In the genomic region with DNA sequence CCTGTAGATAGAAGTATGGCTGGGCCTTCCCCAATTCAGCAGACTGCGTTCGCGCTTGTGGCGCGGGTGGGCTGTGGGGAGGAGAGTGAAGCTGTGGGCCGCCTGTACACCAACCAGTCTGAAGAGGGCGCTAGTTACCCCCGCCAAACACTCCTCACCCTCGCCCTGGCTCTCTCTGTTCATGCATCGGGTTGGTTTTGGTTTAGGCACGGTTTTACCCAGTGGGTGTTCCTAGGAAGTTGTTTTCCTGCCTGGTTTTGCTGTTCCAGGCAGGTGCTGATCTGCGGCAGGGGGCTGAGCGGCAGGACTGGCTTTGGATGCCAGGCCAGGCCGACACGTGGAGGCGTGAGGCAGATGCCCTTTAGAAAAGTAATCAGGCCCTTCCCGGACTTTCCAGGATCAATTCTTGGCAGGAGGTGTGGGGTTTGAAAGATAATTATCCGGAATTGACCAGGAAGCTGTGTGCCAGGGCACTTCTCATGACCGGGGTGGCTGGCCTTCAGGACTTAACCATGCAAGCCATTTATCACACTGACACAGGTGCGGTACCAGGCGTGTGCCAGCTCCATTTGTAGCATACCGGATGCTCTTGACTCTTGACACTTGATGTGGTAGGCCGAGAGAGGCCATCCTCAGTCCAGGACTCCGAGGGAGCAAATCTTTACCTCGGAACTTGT, we compare ENCODE assay signal across 8 mouse cellular contexts. TPM values are rescaled to one million over a fixed set of nuclear protein-coding genes. Genes with fewer than 3 reads are reported as not detected.
A peak's percentile ranks its signal among the peaks of the same experiment; 100 is the strongest.
DNase-seq lines count a peak whose midpoint lies in the region; ATAC-seq and TF ChIP-seq lines count a peak whose summit lies in the region.

No protein-coding gene starts in this region.

- peaks cover 27% of the 10 kb centered on the region for H3K4me1 ChIP-seq in heart, embryonic 16.5 days (ENCODE audit: control insufficient read depth, insufficient read depth, low read length)
- peaks cover 10% of the 10 kb centered on the region for H3K4me1 ChIP-seq in liver, adult 2 months (ENCODE audit: control insufficient read depth, insufficient read depth, low read length)
- H3K4me1 ChIP-seq in midbrain, embryonic 15.5 days, result peaks cover 28% of the 10 kb centered on the region
- H3K4me1 ChIP-seq in testis, adult 2 months (ENCODE audit: control insufficient read depth, insufficient read depth, low read length), result peaks cover 18% of the 10 kb centered on the region

- no peak overlapping the region for H3K27ac ChIP-seq in heart, embryonic 16.5 days (ENCODE audit: low read length)
- peak overlapping the region; percentile 27 for H3K27ac ChIP-seq in liver, adult 2 months (replicated peaks; ENCODE audit: insufficient read depth, low read depth, low read length)
- peak overlapping the region; percentile 81 for H3K27ac ChIP-seq in midbrain, embryonic 15.5 days
- no peak overlapping the region for H3K27ac ChIP-seq in testis, adult 2 months (ENCODE audit: control insufficient read depth, insufficient read depth, low read depth, low read length)

- no peaks in the 10 kb centered on the region for H3K9me3 ChIP-seq in heart, embryonic 16.5 days (replicated peaks; ENCODE audit: control insufficient read depth, low read length)
- H3K9me3 ChIP-seq in midbrain, embryonic 15.5 days, result no peaks in the 10 kb centered on the region

- peak; percentile 50 to 54 for DNase-seq in layer of hippocampus, postnatal 25 days (ENCODE audit: extremely low spot score in 1 of 2, low spot score in 1 of 2)
- DNase-seq in layer of hippocampus, adult 9-11 months, result no peak
- DNase-seq in liver, adult 2 months (ENCODE audit: extremely low read depth, low read depth, low spot score), result peak; percentile 97
- no peak for DNase-seq in layer of hippocampus, adult 8-10 months (ENCODE audit: low spot score in 2 of 2)

- no peak for TF ChIP-seq POLR2A in liver, adult 2 months (IDR thresholded peaks at IDR 0.05; ENCODE audit: extremely low read depth, insufficient read depth, low read length)
- TF ChIP-seq POLR2A in testis, adult 2 months (IDR thresholded peaks at IDR 0.05; ENCODE audit: control insufficient read depth, low read depth, low read length), result no peak

- peak; percentile 78 for TF ChIP-seq CTCF in liver, adult 2 months (IDR thresholded peaks at IDR 0.05; ENCODE audit: low read depth, low read length)
- TF ChIP-seq CTCF in testis, adult 2 months (IDR thresholded peaks at IDR 0.05; ENCODE audit: control insufficient read depth, insufficient read depth, insufficient replicate concordance, low read depth, low read length), result peak; percentile 76

- 24% methylated on average over 25 of the region's 25 CpGs for WGBS in heart, embryonic 16.5 days
- 18% methylated on average over 25 of the region's 25 CpGs for WGBS in liver, adult 2 months
- WGBS in midbrain, embryonic 15.5 days, result 21% methylated on average over 25 of the region's 25 CpGs

- H3K9ac ChIP-seq in heart, embryonic 16.5 days (ENCODE audit: low read length), result peak overlapping the region; percentile 63
- peak overlapping the region; percentile 74; the same call in 1 of the 2 replicates for H3K9ac ChIP-seq in liver, adult 2 months (ENCODE audit: low read depth, low read length)
- H3K9ac ChIP-seq in midbrain, embryonic 15.5 days, result peak overlapping the region; percentile 69

- H3K27me3 ChIP-seq in heart, embryonic 16.5 days (ENCODE audit: control insufficient read depth, insufficient read depth, low read length), result no peaks in the 10 kb centered on the region; the same call in 1 of the 2 replicates
- H3K27me3 ChIP-seq in liver, adult 2 months (ENCODE audit: control insufficient read depth, insufficient read depth, low read length), result no peaks in the 10 kb centered on the region
- H3K27me3 ChIP-seq in midbrain, embryonic 15.5 days (replicated peaks), result no peaks in the 10 kb centered on the region
- no peaks in the 10 kb centered on the region; the same call in 1 of the 2 replicates for H3K27me3 ChIP-seq in testis, adult 2 months (ENCODE audit: control insufficient read depth, insufficient read depth, low read length)

- H3K4me3 ChIP-seq in heart, embryonic 16.5 days (ENCODE audit: low read length), result peak overlapping the region; percentile 63
- H3K4me3 ChIP-seq in liver, adult 2 months (ENCODE audit: insufficient read depth, low read depth, low read length), result peak overlapping the region; percentile 63
- peak overlapping the region; percentile 68 for H3K4me3 ChIP-seq in midbrain, embryonic 15.5 days
- peak overlapping the region; percentile 78 for H3K4me3 ChIP-seq in testis, adult 2 months (ENCODE audit: control insufficient read depth, low read depth, low read length)

- H3K4me2 ChIP-seq in heart, embryonic 16.5 days (ENCODE audit: low read depth, low read length), result peak overlapping the region; percentile 70
- peak overlapping the region; percentile 92 for H3K4me2 ChIP-seq in midbrain, embryonic 15.5 days

- no peaks in the 10 kb centered on the region for H3K36me3 ChIP-seq in heart, embryonic 16.5 days (ENCODE audit: control insufficient read depth, insufficient read depth)
- H3K36me3 ChIP-seq in liver, adult 2 months (ENCODE audit: control insufficient read depth, insufficient read depth, low read length), result no peaks in the 10 kb centered on the region
- no peaks in the 10 kb centered on the region for H3K36me3 ChIP-seq in midbrain, embryonic 15.5 days (replicated peaks)
- H3K36me3 ChIP-seq in testis, adult 2 months (ENCODE audit: control insufficient read depth, insufficient read depth, low read length), result no peaks in the 10 kb centered on the region

- ATAC-seq in common myeloid progenitor, adult 5-6 weeks (replicated peaks; ENCODE audit: low read depth, poor library complexity, severe bottlenecking), result peak; percentile 65
- ATAC-seq in heart, embryonic 16.5 days (replicated peaks; ENCODE audit: extremely low read depth, insufficient read depth, low FRiP score), result peak; percentile 14; the same call in 1 of the 2 replicates
- ATAC-seq in midbrain, embryonic 15.5 days (replicated peaks), result peak; percentile 48; the same call in 1 of the 2 replicates

- no peaks in the 10 kb centered on the region for H3K79me2 ChIP-seq in liver, adult 2 months (ENCODE audit: control insufficient read depth, insufficient read depth, low read length)

RNA-seq across cellular contexts. Expression of a gene that starts 8.8 kb away (rescaled TPM):
- 1 to 10 TPM; 5.5 to 8.0 TPM for total RNA-seq in layer of hippocampus, postnatal 25 days (2021)
- total RNA-seq in common myeloid progenitor, adult 5-6 weeks (2017), result 9.4 and 10.7 TPM in 2 replicates
- 10.0 and 10.5 TPM in 2 replicates for polyA plus RNA-seq in heart, embryonic 16.5 days (2015; fragmentation: Nextera tagmentation; extraction: Ambion mirVana)
- total RNA-seq in liver, adult 2 months (2014; rRNA removed), result 1.4 and 3.6 TPM in 2 replicates
- polyA plus RNA-seq in liver, adult 2 months (2012; rRNA removed), result 1.8 and 4.7 TPM in 2 replicates
- 12.8 and 13.4 TPM in 2 replicates for polyA plus RNA-seq in midbrain, embryonic 15.5 days (2015; fragmentation: Nextera tagmentation; extraction: Ambion mirVana)
- polyA plus RNA-seq in testis, adult 2 months (2012; rRNA removed), result 7.2 and 7.7 TPM in 2 replicates
- 1 to 10 TPM; 7.3 to 9.3 (median 8.5) TPM for total RNA-seq in layer of hippocampus, adult 8-10 months (2022)

RNA-seq across cellular contexts. Expression of a gene that starts 18.2 kb away (rescaled TPM):
- 10 to 100 TPM; 13.8 to 14.2 TPM for total RNA-seq in layer of hippocampus, postnatal 25 days (2021)
- not detected in 2 replicates for total RNA-seq in common myeloid progenitor, adult 5-6 weeks (2017)
- polyA plus RNA-seq in heart, embryonic 16.5 days (2015; fragmentation: Nextera tagmentation; extraction: Ambion mirVana), result 3.5 and 4.0 TPM in 2 replicates
- total RNA-seq in liver, adult 2 months (2014; rRNA removed), result not detected in 2 replicates
- not detected in 2 replicates for polyA plus RNA-seq in liver, adult 2 months (2012; rRNA removed)
- polyA plus RNA-seq in midbrain, embryonic 15.5 days (2015; fragmentation: Nextera tagmentation; extraction: Ambion mirVana), result 4.7 and 6.4 TPM in 2 replicates
- 550 and 601 TPM in 2 replicates for polyA plus RNA-seq in testis, adult 2 months (2012; rRNA removed)
- 10 to 100 TPM; 12.3 to 18.6 (median 15.4) TPM for total RNA-seq in layer of hippocampus, adult 8-10 months (2022)

Comparison
In these comparisons a context has a peak if more than half of its experiments do, and no peak if none do; other contexts are left out.
1. DNase-seq: peak in layer of hippocampus, postnatal 25 days (2 of 2) and liver, adult 2 months (single experiment); none in layer of hippocampus, adult 9-11 months (single experiment) and layer of hippocampus, adult 8-10 months (0 of 2).
2. ATAC-seq: peak in every context shown above with its lines; median percentile 65 in common myeloid progenitor, adult 5-6 weeks; 48 in midbrain, embryonic 15.5 days; 14 in heart, embryonic 16.5 days.
3. H3K27ac ChIP-seq: peak in liver, adult 2 months (single experiment) and midbrain, embryonic 15.5 days (single experiment); none in heart, embryonic 16.5 days (single experiment) and testis, adult 2 months (single experiment).
4. RNA of a gene that starts 18.2 kb away (total RNA-seq): 12.3 to 18.6 TPM in layer of hippocampus, adult 8-10 months and 13.8 to 14.2 TPM in layer of hippocampus, postnatal 25 days; not detected in common myeloid progenitor, adult 5-6 weeks and not detected in liver, adult 2 months; every median in the first group is over 10 times any median in the second.
5. Peak in every context shown above with its lines, with median percentiles within 50 percentile points of each other: H3K4me3 ChIP-seq and H3K9ac ChIP-seq.